Mouse (Mus musculus) central nervous system, embryonic 11.5 days (tissue): ENCODE data around the gene Ggt7. TPM values are rescaled to one million over a fixed set of nuclear protein-coding genes. Genes with fewer than 3 reads are reported as not detected.

Experiments
- polyA plus RNA-seq: library from polyadenylated mRNA; depleted of rRNA; stranded (reverse); fragments of >200 nt; gene quantifications from 2 replicates; pipeline ENCODE4 v1.2.3, GENCODE M21; 2012; rRNA removed

Ggt7 gene
- 23.7 and 35.9 TPM in 2 replicates for polyA plus RNA-seq

DNA sequence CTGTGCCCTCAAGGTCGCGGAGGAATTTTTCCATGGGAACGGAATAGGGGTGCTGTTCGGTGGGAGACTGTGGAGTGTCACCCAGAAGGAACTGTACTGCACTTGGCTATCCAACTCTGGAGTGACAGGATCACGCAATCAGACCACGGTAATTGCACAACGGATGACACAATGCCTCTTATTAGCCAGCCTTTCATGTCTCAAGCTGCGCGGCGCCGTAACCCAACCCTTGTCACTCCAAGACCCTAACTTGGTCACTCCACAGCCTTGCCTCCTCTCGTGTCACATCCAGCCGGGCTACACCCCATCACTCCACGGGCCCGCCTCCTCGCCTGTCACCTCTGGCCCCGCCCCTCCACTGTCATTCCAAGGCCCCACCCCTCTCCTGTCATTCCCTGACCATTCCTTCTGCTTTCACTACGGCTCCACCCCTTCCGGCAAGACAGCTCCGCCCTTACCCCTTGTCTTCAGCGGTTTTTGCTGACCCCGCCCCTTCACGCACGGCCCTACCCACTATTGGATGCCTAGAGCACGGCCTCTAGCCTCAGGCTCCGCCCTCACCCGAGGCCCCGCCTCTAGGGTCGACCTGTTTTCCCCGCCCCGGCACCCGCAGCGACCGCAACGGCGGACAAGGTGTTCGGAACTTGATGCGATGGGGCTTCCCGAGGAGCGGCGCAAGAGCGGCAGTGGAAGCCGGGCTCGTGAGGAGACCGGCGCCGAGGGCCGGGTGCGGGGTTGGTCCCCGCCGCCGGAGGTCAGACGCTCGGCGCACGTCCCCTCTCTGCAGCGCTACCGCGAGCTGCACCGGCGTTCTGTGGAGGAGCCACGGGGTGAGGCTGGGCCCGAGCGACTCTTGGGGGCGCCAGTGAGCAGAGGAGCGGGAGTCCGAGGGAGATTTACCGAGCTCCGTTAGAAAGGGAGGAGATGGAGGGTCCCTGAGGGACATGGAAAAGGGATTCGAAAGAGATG, at the start of gene Ggt7, which contains the start of gene Acss2:
Gene Ggt7, minus strand, starts transcription at position 783 of the 969 bp plus-strand sequence.
Gene Acss2, plus strand, starts transcription at position 494 of the 969 bp plus-strand sequence.

DNA sequence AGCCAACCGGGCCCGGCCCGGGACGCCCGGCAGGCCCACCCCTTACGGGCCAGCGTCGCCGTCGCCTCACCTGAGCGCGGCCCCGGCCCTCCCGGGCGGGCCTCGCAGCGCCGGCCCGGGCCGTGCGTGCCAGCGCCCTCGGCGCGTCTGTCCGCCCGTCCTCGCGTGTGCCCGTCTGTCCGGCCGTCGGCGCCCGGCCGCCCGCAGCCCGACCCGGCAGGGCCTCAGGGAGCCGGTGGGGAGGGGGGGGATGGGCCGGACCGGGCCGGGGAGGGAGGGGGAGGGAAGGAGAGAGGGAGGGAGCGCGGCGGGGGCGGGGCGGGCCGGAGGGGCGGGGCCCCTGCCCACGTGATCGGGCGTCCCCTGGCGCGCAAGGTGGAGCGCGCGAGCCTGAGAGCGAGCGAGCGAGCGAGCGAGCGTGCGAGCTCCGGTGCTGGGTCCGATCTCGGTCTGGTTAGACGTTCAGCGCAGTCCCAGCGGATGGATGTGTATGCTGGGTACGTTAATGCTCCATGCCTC, 44.4 kb downstream of the Ggt7 start, which contains the start of gene Ncoa6:
Gene Ncoa6, minus strand, starts transcription at position 325 of the 519 bp plus-strand sequence.

Other genes with a start within 250 kb of the Ggt7 start
- 57.9 and 87.9 TPM in 2 replicates for gene Map1lc3a, start 241.9 kb downstream of the Ggt7 start, polyA plus RNA-seq
- gene Pigu, start 160.8 kb downstream of the Ggt7 start, polyA plus RNA-seq = 24.4 and 51.9 TPM in 2 replicates
- 59.2 and 74.3 TPM in 2 replicates for gene Trp53inp2, start 137.2 kb downstream of the Ggt7 start, polyA plus RNA-seq
- gene Ncoa6, start 44.3 kb downstream of the Ggt7 start, polyA plus RNA-seq = 41.9 and 52.4 TPM in 2 replicates
- 16.9 and 20.0 TPM in 2 replicates for gene Acss2, start 289 bp downstream of the Ggt7 start, polyA plus RNA-seq
- 9.8 and 12.2 TPM in 2 replicates for gene Gss, start 74.6 kb upstream of the Ggt7 start, polyA plus RNA-seq
- gene Myh7b, start 93.0 kb upstream of the Ggt7 start, polyA plus RNA-seq = 4.5 and 5.7 TPM in 2 replicates
- 108 and 130 TPM in 2 replicates for gene Trpc4ap, start 174.1 kb upstream of the Ggt7 start, polyA plus RNA-seq
- gene Edem2, start 211.2 kb upstream of the Ggt7 start, polyA plus RNA-seq = 24.3 and 29.5 TPM in 2 replicates
- not detected in 2 replicates for gene Gm17581, start 217.6 kb upstream of the Ggt7 start, polyA plus RNA-seq
- gene Procr, start 232.9 kb upstream of the Ggt7 start, polyA plus RNA-seq = 3.1 and 4.3 TPM in 2 replicates